ENCODE assay signal across 12 mouse cellular contexts in the genomic region with DNA sequence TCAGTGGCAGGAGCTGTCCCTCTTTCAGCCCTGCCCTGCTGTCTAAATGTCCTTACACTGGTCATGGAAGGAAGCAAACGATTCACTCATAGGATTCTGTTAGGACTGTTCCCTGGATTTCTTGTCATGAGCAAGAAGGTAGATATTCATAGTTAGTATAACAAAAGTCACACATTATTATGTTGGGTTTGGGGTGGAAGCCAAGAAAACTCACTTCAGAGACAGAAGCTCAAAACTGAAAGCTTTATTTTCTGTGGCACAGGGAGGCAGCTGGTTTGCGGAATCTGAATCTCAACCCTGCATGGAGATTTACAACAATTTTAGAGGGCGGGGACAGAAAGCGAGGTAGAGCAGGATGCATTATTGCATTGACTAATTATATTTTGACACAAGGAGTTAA.
"Had no signal": no experiment of that assay in that cellular context is flagged by ENCODE, and none has a peak within 500 bp of the region (broad histone marks: within the 10 kb centered on the region; RNA-seq: fewer than 3 reads in every experiment).

No protein-coding gene starts in this region.

- H3K27ac ChIP-seq: hindbrain, postnatal 0 days; left cerebral cortex, adult 2 months; liver, embryonic 14.5 days had no signal

- H3K4me2 ChIP-seq: liver, embryonic 11.5 days; midbrain, embryonic 11.5 days had no signal

- ATAC-seq: hindbrain, postnatal 0 days; inflammation-experienced regulatory T-cells, adult 6 months had no signal

- H3K4me3 ChIP-seq: left cerebral cortex, adult 2 months had no signal

- H3K9ac ChIP-seq: liver, embryonic 14.5 days had no signal

- DNase-seq: kidney, adult 18-20 months; kidney, postnatal 4 days; layer of hippocampus, adult 9-11 months; layer of hippocampus, postnatal 36 days; midbrain, embryonic 14.5 days; thymus, postnatal 25 days had no signal
